Mouse (Mus musculus): Measurements from ENCODE around the gene Fbxo21. TPM values are rescaled to one million over a fixed set of nuclear protein-coding genes. Genes with fewer than 3 reads are reported as not detected.
A peak's percentile ranks its signal among the peaks of the same experiment; 100 is the strongest.

The Fbxo21 gene
- polyA plus RNA-seq, 2 experiments = 9.5 to 10.0 TPM

DNA sequence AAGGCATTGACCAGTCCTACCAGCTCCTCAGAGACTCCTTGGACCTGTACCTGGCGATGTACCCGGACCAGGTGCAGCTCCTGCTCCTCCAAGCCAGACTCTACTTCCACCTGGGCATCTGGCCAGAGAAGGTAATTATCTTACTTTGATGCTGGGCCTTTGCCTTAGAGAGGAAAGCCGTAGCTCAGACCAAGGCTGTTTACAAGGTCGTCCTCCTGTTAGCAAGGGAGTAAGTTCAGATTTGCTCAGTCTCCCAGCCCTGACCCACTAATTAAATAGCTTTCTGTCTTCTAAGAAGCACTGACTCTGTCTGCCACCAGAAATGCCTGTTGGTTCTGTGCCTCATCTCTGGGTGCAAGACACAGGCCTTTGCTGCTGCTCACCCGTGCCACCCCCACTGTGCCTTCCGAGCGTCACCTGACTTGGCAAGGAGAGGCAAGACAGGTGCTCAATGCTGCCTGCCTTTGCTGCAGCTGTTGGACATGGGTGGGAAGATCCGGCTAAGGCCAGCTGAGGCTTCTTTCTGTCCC, 18.9 kb downstream of the Fbxo21 start:
- TF ChIP-seq EP300 (IDR thresholded peaks at IDR 0.05; ENCODE audit: low read depth) (no peak), CTCF (IDR thresholded peaks at IDR 0.05; ENCODE audit: low read depth) (no peak)
- Histone ChIP-seq H3K9ac (replicated peaks) (no peak overlapping the region), H3K27me3 (ENCODE audit: control insufficient read depth, insufficient read depth, low read length) (no peaks in the 10 kb centered on the region), H3K9me3 (ENCODE audit: control insufficient read depth, low read length) (no peaks in the 10 kb centered on the region), H3K27ac (no peak overlapping the region), H3K4me2 (ENCODE audit: low read depth) (no peak overlapping the region), H3K4me3 (ENCODE audit: insufficient read depth in 1 of 2, low read depth in 2 of 2, low read length in 2 of 2) (no peak overlapping the region), H3K36me3 (replicated peaks; ENCODE audit: control insufficient read depth, insufficient read depth, low read depth) (no peaks in the 10 kb centered on the region; the same call in 1 of the 2 replicates), H3K4me1 (replicated peaks; ENCODE audit: control insufficient read depth in 2 of 2, insufficient read depth in 2 of 2, low read length in 1 of 2) (no peaks in the 10 kb centered on the region; a peak in 1 of 4 replicates)
- ATAC-seq (ENCODE audit: insufficient read depth) (no peak), DNase-seq (ENCODE audit: low read depth in 3 of 3, low spot score in 3 of 3) (no peak)
- WGBS (ENCODE audit: insufficient replicate concordance) = 80% methylated on average over 8 of the region's 8 CpGs

DNA sequence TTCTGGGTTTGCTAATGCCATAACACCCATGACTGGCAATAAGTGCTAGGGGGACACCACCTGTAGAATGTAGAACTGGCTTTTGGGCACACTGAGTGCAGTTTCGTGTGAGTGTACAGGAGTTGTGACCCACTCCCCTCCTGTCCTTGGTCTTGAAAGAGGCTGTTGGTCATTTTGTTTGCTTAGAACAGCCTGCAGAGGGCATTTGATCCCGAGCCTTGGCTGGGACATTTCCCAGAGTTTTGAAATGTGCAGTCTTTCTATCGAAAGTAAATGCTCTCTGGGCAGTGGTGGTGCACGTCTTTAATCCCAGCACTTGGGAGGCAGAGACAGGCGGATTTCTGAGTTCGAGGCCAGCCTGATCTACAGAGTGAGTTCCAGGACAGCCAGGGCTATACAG, 19.4 kb downstream of the Fbxo21 start:
- TF ChIP-seq EP300 (IDR thresholded peaks at IDR 0.05; ENCODE audit: low read depth) (no peak), CTCF (IDR thresholded peaks at IDR 0.05; ENCODE audit: low read depth) (no peak)
- Histone ChIP-seq H3K9ac (replicated peaks) (no peak overlapping the region), H3K27ac (no peak overlapping the region), H3K9me3 (ENCODE audit: control insufficient read depth, low read length) (no peaks in the 10 kb centered on the region), H3K4me2 (ENCODE audit: low read depth) (no peak overlapping the region), H3K36me3 (replicated peaks; ENCODE audit: control insufficient read depth, insufficient read depth, low read depth) (peaks cover 2% of the 10 kb centered on the region; the same call in 1 of the 2 replicates), H3K27me3 (ENCODE audit: control insufficient read depth, insufficient read depth, low read length) (no peaks in the 10 kb centered on the region), H3K4me1 (replicated peaks; ENCODE audit: control insufficient read depth in 2 of 2, insufficient read depth in 2 of 2, low read length in 1 of 2) (no peaks in the 10 kb centered on the region; a peak in 1 of 4 replicates), H3K4me3 (ENCODE audit: insufficient read depth in 1 of 2, low read depth in 2 of 2, low read length in 2 of 2) (no peak overlapping the region)
- no peak for DNase-seq (ENCODE audit: low read depth in 3 of 3, low spot score in 3 of 3)
- 70% methylated on average over 6 of the region's 6 CpGs for WGBS (ENCODE audit: insufficient replicate concordance)
- no peak for ATAC-seq (ENCODE audit: insufficient read depth)

- Histone ChIP-seq H3K27ac (no peak overlapping the region), H3K4me1 (replicated peaks; ENCODE audit: control insufficient read depth in 2 of 2, insufficient read depth in 2 of 2, low read length in 1 of 2) (no peaks in the 10 kb centered on the region; a peak in 1 of 4 replicates), H3K36me3 (replicated peaks; ENCODE audit: control insufficient read depth, insufficient read depth, low read depth) (peaks cover 2% of the 10 kb centered on the region; the same call in 1 of the 2 replicates), H3K9ac (replicated peaks) (no peak overlapping the region), H3K27me3 (ENCODE audit: control insufficient read depth, insufficient read depth, low read length) (no peaks in the 10 kb centered on the region), H3K9me3 (ENCODE audit: control insufficient read depth, low read length) (no peaks in the 10 kb centered on the region), H3K4me2 (ENCODE audit: low read depth) (no peak overlapping the region), H3K4me3 (ENCODE audit: insufficient read depth in 1 of 2, low read depth in 2 of 2, low read length in 2 of 2) (no peak overlapping the region)
- no peak for DNase-seq (ENCODE audit: low read depth in 3 of 3, low spot score in 3 of 3)
- no peak for TF ChIP-seq EP300 (IDR thresholded peaks at IDR 0.05; ENCODE audit: low read depth)
- TF ChIP-seq CTCF (IDR thresholded peaks at IDR 0.05; ENCODE audit: low read depth) = no peak
- no peak for ATAC-seq (ENCODE audit: insufficient read depth)
- WGBS (ENCODE audit: insufficient replicate concordance) = 68% methylated on average over 6 of the region's 6 CpGs
Observed at GRCm38 (mm10) chr5:117996581-117996980, 20.1 kb downstream of the Fbxo21 start.

- no peaks in the 10 kb centered on the region for H3K9me3 ChIP-seq (ENCODE audit: control insufficient read depth, low read length)
- no peak overlapping the region for H3K27ac ChIP-seq
- ATAC-seq (ENCODE audit: insufficient read depth) (peak; percentile 51; the same call in 1 of the 2 replicates), DNase-seq (ENCODE audit: low read depth in 3 of 3, low spot score in 3 of 3) (no peak)
- no peak for TF ChIP-seq EP300 (IDR thresholded peaks at IDR 0.05; ENCODE audit: low read depth)
- no peak for TF ChIP-seq CTCF (IDR thresholded peaks at IDR 0.05; ENCODE audit: low read depth)
- H3K36me3 ChIP-seq (replicated peaks; ENCODE audit: control insufficient read depth, insufficient read depth, low read depth) = peaks cover 2% of the 10 kb centered on the region; the same call in 1 of the 2 replicates
- H3K4me2 ChIP-seq (ENCODE audit: low read depth) = no peak overlapping the region
- H3K27me3 ChIP-seq (ENCODE audit: control insufficient read depth, insufficient read depth, low read length) = no peaks in the 10 kb centered on the region
- no peak overlapping the region for H3K9ac ChIP-seq (replicated peaks)
- H3K4me3 ChIP-seq (ENCODE audit: insufficient read depth in 1 of 2, low read depth in 2 of 2, low read length in 2 of 2) = no peak overlapping the region
- 65% methylated on average over 10 of the region's 10 CpGs for WGBS (ENCODE audit: insufficient replicate concordance)
- no peaks in the 10 kb centered on the region; a peak in 1 of 4 replicates for H3K4me1 ChIP-seq (replicated peaks; ENCODE audit: control insufficient read depth in 2 of 2, insufficient read depth in 2 of 2, low read length in 1 of 2)
Observed at GRCm38 (mm10) chr5:117997434-117997970, 21.0 kb downstream of the Fbxo21 start.

DNA sequence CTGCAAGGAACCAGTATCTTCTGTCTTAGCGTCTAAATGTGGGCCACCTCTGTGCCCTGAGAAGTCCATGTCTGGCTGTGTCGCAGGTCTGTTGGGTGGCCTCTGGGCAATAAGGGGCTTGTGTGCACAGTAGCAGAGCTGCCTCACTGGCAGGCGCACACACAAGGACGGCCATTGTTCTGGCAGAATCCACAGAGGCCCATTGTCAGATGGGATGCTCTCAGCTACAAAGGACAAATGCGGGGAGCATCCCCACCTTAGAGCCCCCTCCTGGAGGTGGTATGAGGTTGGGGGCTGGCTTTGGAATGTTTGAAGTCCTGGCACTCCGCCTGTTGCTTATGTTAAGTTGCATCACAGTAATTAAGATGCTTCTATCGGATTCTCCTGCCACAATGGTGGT, 22.5 kb downstream of the Fbxo21 start:
- H3K27me3 ChIP-seq (ENCODE audit: control insufficient read depth, insufficient read depth, low read length) = no peaks in the 10 kb centered on the region
- no peak overlapping the region for H3K9ac ChIP-seq (replicated peaks)
- H3K27ac ChIP-seq = no peak overlapping the region
- no peak overlapping the region for H3K4me2 ChIP-seq (ENCODE audit: low read depth)
- no peak overlapping the region for H3K4me3 ChIP-seq (ENCODE audit: insufficient read depth in 1 of 2, low read depth in 2 of 2, low read length in 2 of 2)
- H3K36me3 ChIP-seq (replicated peaks; ENCODE audit: control insufficient read depth, insufficient read depth, low read depth) = peaks cover 2% of the 10 kb centered on the region; the same call in 1 of the 2 replicates
- no peaks in the 10 kb centered on the region; a peak in 1 of 4 replicates for H3K4me1 ChIP-seq (replicated peaks; ENCODE audit: control insufficient read depth in 2 of 2, insufficient read depth in 2 of 2, low read length in 1 of 2)
- WGBS (ENCODE audit: insufficient replicate concordance) = 76% methylated on average over 7 of the region's 7 CpGs
- H3K9me3 ChIP-seq (ENCODE audit: control insufficient read depth, low read length) = no peaks in the 10 kb centered on the region
- DNase-seq (ENCODE audit: low read depth in 3 of 3, low spot score in 3 of 3) (no peak), ATAC-seq (ENCODE audit: insufficient read depth) (no peak)
- TF ChIP-seq EP300 (IDR thresholded peaks at IDR 0.05; ENCODE audit: low read depth) = no peak
- no peak for TF ChIP-seq CTCF (IDR thresholded peaks at IDR 0.05; ENCODE audit: low read depth)
